Mouse (Mus musculus): ENCODE measurements at regions not wholly inside any gene's neighbourhood (a gene's known extent, or its start where the extent isn't known, plus 50 kb on each side); places are given as distances from the start of the nearest gene placed in this dataset.

DNA sequence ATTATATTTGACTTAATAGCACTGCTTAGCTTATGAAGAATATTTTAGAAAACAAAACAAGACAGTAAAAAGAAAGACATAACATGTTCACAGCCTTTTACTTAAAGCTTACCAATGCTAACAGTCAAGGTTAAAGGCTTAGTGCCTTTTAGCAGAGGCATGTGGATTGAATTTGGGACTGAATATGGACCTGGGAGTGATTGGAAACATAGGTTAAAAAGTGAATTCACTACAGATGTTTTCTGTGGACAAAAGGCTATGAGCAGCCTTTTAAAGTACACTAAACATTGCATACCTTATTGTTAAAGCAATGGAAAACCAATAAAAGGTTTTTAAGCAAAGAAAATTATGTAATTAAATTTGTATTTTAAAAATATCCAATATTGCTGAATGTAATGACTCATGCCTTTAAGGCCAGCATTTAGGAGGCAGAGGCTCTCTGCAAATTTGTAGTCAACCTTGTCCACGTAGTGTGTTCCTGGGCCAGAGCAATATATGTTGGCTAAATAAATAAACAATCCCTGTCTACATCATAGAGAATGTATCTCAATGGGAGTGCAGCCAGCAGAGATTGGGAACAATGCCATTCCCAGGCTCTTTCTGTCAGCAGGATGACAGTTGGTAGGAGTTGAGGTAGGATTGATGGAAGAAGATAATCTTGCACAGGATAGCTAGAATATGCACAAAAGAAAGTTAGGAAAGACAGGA, 521.2 kb upstream of the Cdh11 start:
- H3K9ac ChIP-seq (replicated peaks; ENCODE audit: low read depth, low read length), result no peak overlapping the region
- no peaks in the 10 kb centered on the region for H3K4me1 ChIP-seq (ENCODE audit: control insufficient read depth, insufficient read depth)
- H3K27me3 ChIP-seq (ENCODE audit: control insufficient read depth, insufficient read depth, low read length), result no peaks in the 10 kb centered on the region
- ATAC-seq (ENCODE audit: insufficient read depth, low read depth), result no peak
- H3K36me3 ChIP-seq (replicated peaks; ENCODE audit: control insufficient read depth, insufficient read depth, low read length), result no peaks in the 10 kb centered on the region
- H3K27ac ChIP-seq (ENCODE audit: low read depth), result no peak overlapping the region
- no peaks in the 10 kb centered on the region for H3K9me3 ChIP-seq (replicated peaks; ENCODE audit: control insufficient read depth, low read length)
- no peak overlapping the region for H3K4me3 ChIP-seq (ENCODE audit: low read depth, low read length)
- 55% methylated on average over 1 of the region's 1 CpGs for WGBS
- no peak for DNase-seq (ENCODE audit: low spot score)
- no peak overlapping the region for H3K4me2 ChIP-seq (ENCODE audit: low read depth, low read length)
- TF ChIP-seq EP300 (IDR thresholded peaks at IDR 0.05; ENCODE audit: low read depth) (no peak), CTCF (IDR thresholded peaks at IDR 0.05; ENCODE audit: low read depth) (no peak)

DNA sequence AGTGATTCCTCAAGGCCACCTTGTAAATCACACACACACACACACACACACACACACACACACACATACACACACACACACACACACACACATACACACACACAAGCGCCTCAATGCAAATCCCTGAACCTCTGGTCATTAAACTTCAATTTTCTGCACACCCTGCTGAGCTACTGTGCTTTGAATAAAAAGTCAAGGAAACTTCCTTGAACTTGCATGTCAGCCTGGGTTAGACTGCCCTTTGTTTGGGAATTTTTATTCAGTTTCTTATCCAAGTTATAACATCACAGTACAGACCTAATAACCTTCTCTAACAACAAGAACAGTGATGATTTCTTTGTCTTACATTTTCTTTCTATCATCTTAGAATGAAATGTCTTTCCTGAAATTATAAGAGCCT, 528.1 kb upstream of the Cdh11 start:
- H3K9me3 ChIP-seq (replicated peaks; ENCODE audit: control insufficient read depth, low read length), result no peaks in the 10 kb centered on the region
- TF ChIP-seq CTCF (IDR thresholded peaks at IDR 0.05; ENCODE audit: low read depth) (no peak), EP300 (IDR thresholded peaks at IDR 0.05; ENCODE audit: low read depth) (no peak)
- no peak overlapping the region for H3K9ac ChIP-seq (replicated peaks; ENCODE audit: low read depth, low read length)
- no peak overlapping the region for H3K27ac ChIP-seq (ENCODE audit: low read depth)
- no peak for DNase-seq (ENCODE audit: low spot score)
- 53% methylated on average over 1 of the region's 1 CpGs for WGBS
- no peaks in the 10 kb centered on the region for H3K4me1 ChIP-seq (ENCODE audit: control insufficient read depth, insufficient read depth)
- H3K36me3 ChIP-seq (replicated peaks; ENCODE audit: control insufficient read depth, insufficient read depth, low read length), result no peaks in the 10 kb centered on the region
- no peak overlapping the region for H3K4me2 ChIP-seq (ENCODE audit: low read depth, low read length)
- no peak for ATAC-seq (ENCODE audit: insufficient read depth, low read depth)
- H3K4me3 ChIP-seq (ENCODE audit: low read depth, low read length), result no peak overlapping the region
- H3K27me3 ChIP-seq (ENCODE audit: control insufficient read depth, insufficient read depth, low read length), result no peaks in the 10 kb centered on the region

- Histone ChIP-seq H3K36me3 (replicated peaks; ENCODE audit: control insufficient read depth, insufficient read depth, low read length) (no peaks in the 10 kb centered on the region), H3K9ac (replicated peaks; ENCODE audit: low read depth, low read length) (no peak overlapping the region), H3K27me3 (ENCODE audit: control insufficient read depth, insufficient read depth, low read length) (no peaks in the 10 kb centered on the region), H3K4me1 (ENCODE audit: control insufficient read depth, insufficient read depth) (no peaks in the 10 kb centered on the region), H3K4me2 (ENCODE audit: low read depth, low read length) (no peak overlapping the region), H3K9me3 (replicated peaks; ENCODE audit: control insufficient read depth, low read length) (no peaks in the 10 kb centered on the region), H3K27ac (ENCODE audit: low read depth) (no peak overlapping the region), H3K4me3 (ENCODE audit: low read depth, low read length) (no peak overlapping the region)
- WGBS, result 11% methylated on average over 1 of the region's 1 CpGs
- ATAC-seq (ENCODE audit: insufficient read depth, low read depth), result no peak
- no peak for DNase-seq (ENCODE audit: low spot score)
- TF ChIP-seq EP300 (IDR thresholded peaks at IDR 0.05; ENCODE audit: low read depth), result no peak
- no peak for TF ChIP-seq CTCF (IDR thresholded peaks at IDR 0.05; ENCODE audit: low read depth)
Observed at GRCm38 (mm10) chr8:103314279-103315022, 529.0 kb upstream of the Cdh11 start.

GRCm38 (mm10) chr8:103315742-103316141, 530.3 kb upstream of the Cdh11 start:
- TF ChIP-seq CTCF (IDR thresholded peaks at IDR 0.05; ENCODE audit: low read depth) (no peak), EP300 (IDR thresholded peaks at IDR 0.05; ENCODE audit: low read depth) (no peak)
- no peaks in the 10 kb centered on the region for H3K4me1 ChIP-seq (ENCODE audit: control insufficient read depth, insufficient read depth)
- no peak overlapping the region for H3K9ac ChIP-seq (replicated peaks; ENCODE audit: low read depth, low read length)
- H3K4me2 ChIP-seq (ENCODE audit: low read depth, low read length), result no peak overlapping the region
- no peaks in the 10 kb centered on the region for H3K36me3 ChIP-seq (replicated peaks; ENCODE audit: control insufficient read depth, insufficient read depth, low read length)
- DNase-seq (ENCODE audit: low spot score) (no peak), ATAC-seq (ENCODE audit: insufficient read depth, low read depth) (no peak)
- 93% methylated on average over 1 of the region's 1 CpGs for WGBS
- H3K27ac ChIP-seq (ENCODE audit: low read depth), result no peak overlapping the region
- H3K4me3 ChIP-seq (ENCODE audit: low read depth, low read length), result no peak overlapping the region
- H3K27me3 ChIP-seq (ENCODE audit: control insufficient read depth, insufficient read depth, low read length), result no peaks in the 10 kb centered on the region
- no peaks in the 10 kb centered on the region for H3K9me3 ChIP-seq (replicated peaks; ENCODE audit: control insufficient read depth, low read length)

GRCm38 (mm10) chr8:103316691-103317091, 531.2 kb upstream of the Cdh11 start:
- Histone ChIP-seq H3K4me3 (ENCODE audit: low read depth, low read length) (no peak overlapping the region), H3K9me3 (replicated peaks; ENCODE audit: control insufficient read depth, low read length) (no peaks in the 10 kb centered on the region), H3K27ac (ENCODE audit: low read depth) (no peak overlapping the region), H3K36me3 (replicated peaks; ENCODE audit: control insufficient read depth, insufficient read depth, low read length) (no peaks in the 10 kb centered on the region), H3K9ac (replicated peaks; ENCODE audit: low read depth, low read length) (no peak overlapping the region), H3K4me2 (ENCODE audit: low read depth, low read length) (no peak overlapping the region), H3K4me1 (ENCODE audit: control insufficient read depth, insufficient read depth) (no peaks in the 10 kb centered on the region), H3K27me3 (ENCODE audit: control insufficient read depth, insufficient read depth, low read length) (no peaks in the 10 kb centered on the region)
- TF ChIP-seq EP300 (IDR thresholded peaks at IDR 0.05; ENCODE audit: low read depth) (no peak), CTCF (IDR thresholded peaks at IDR 0.05; ENCODE audit: low read depth) (no peak)
- ATAC-seq (ENCODE audit: insufficient read depth, low read depth), result no peak
- peak; percentile 6 for DNase-seq (ENCODE audit: low spot score)
- WGBS, result 49% methylated on average over 5 of the region's 5 CpGs
